Mouse (Mus musculus): Measurements from ENCODE around the gene Palmd.

DNA sequence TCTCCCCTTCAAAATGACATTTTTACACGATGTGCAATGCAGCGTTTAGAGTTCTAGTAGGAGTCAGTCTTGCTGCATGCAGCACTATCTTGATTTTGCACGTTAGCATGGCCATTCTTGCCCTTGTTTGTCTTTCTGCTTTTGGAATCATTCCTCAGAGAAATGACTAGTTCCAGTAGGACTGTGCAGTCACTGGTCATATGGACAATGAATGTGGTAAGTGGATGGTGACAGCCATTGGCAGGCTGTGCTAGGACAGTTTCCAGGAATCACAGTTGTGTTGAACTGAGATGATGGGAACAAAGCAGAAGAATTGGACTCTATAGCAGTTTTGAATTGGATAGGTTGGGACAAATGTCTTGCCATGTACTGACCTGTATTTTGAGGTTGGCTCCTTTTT, 53.9 kb downstream of the Palmd start:
- TF ChIP-seq CTCF (IDR thresholded peaks at IDR 0.05; ENCODE audit: insufficient read depth, low read depth, low read length) (no peak), POLR2A (IDR thresholded peaks at IDR 0.05; ENCODE audit: insufficient read depth, low read depth, low read length) (no peak)

Data from olfactory bulb, adult 2 months (tissue).